Mouse (Mus musculus): ENCODE measurements around the gene Os9. TPM values are rescaled to one million over a fixed set of nuclear protein-coding genes. Genes with fewer than 3 reads are reported as not detected.
"Not testable (repeated sequence)": the region's sequence is repeated elsewhere in the genome, so short reads cannot be mapped to it uniquely, and the experiment has no call there.

Gene Os9
- total RNA-seq, 4 experiments from 2014 or later, result 7.4 to 13.9 (median 10.8) TPM

GRCm38 (mm10) chr10:127081996-127082620 lies 38.8 kb downstream of the Os9 start:
- DNase-seq (ENCODE audit: low spot score in 2 of 2), result no peak

DNA sequence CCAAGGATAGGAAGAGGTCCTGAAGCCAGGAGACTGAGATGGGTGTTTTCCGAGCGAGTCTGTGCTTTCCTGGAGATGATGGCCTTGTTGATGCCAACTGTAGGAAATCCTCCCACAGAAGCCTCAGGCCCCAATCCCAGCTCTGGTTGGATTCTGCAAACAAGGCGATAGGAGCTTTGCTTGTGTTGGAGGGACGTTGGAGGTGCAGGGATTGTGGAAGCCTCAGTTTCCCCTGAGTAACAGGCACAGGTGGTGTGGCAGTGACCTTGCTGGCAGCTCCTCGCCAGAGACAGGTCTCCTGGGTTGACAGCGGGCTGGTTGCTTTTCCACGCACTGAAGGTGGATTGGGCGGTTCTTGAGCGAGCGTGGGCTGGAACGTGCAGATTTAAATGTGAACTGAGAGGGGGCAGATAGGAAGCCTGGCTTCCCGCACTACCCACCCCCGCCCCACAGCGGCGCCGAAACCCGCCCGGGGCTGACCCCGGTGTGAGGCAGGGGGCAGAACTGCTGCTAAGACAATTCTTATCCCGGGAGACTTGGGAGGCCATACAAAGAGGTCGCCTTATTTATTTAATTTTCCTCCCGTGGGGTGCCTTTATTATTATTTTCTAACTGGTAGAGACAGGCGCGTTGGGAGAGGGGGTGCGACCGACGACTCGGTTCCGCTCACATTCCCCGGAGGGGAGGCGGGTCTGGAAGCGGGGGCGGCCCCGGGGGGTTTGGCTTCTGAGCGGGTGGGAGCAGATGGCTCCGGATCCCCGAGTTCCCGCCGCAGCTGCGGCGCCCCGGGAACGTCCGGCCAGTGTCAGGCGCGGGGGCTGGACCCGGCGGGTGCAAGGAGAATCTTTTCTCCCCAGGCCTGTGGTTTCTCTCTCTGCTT lies 39.8 kb downstream of the Os9 start:
- DNase-seq (ENCODE audit: low spot score in 2 of 2), result no peak

GRCm38 (mm10) chr10:127079665-127080391 lies 41.1 kb downstream of the Os9 start:
- no peak for DNase-seq (ENCODE audit: low spot score in 2 of 2)

DNA sequence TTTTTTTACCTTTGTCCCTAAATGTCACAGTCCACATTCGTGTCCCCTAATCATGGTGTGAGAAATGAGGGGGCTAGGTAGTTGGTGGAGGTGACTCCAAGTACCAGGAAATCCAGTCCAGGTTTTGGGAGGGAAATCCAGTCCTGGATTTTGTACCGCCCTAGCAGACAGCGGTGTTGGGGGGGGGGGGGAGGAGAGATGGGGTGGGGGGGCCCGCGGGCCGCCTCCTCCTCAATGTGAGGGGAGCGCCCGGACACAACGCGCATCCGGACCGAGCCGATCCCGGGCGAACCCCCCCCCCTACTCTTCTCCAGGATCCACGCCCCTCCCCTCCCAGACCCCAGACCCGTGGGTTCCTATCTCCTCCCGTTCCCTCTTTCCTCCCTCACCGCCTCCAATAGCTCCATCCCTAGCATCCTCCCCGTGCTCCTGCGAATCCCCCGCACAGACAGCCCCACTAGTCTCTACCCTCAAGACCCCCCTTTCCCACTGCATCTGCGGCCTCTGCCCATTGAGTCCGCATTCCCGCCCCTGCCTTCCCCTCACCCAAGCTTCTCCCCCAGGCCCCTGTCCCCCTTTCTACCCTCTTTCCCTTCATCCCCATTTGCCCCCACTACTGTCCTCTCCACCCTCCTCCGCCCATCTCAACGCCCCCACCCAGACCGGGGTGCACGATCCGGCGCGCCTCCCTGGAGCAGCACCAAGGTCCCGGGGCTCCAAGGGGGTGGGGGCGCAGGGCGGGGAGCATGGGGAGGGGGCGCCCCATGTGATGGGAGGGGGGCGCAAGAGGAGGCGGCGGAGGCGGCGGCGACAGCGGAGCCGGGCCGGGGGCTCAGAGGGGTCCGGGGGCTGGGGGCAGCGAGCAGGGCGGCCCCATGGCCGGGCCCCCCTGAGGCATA lies 42.0 kb downstream of the Os9 start:
- DNase-seq (ENCODE audit: low spot score in 2 of 2), result no peak

GRCm38 (mm10) chr10:127078001-127078676 lies 42.8 kb downstream of the Os9 start:
- DNase-seq (ENCODE audit: low spot score in 2 of 2), result no peak

GRCm38 (mm10) chr10:127077515-127077914 lies 43.4 kb downstream of the Os9 start:
- DNase-seq (ENCODE audit: low spot score in 2 of 2), result no peak

- no peak for DNase-seq (ENCODE audit: low spot score in 2 of 2)
These were observed 44.8 kb downstream of the Os9 start for GRCm38 (mm10) chr10:127076082-127076481.

DNA sequence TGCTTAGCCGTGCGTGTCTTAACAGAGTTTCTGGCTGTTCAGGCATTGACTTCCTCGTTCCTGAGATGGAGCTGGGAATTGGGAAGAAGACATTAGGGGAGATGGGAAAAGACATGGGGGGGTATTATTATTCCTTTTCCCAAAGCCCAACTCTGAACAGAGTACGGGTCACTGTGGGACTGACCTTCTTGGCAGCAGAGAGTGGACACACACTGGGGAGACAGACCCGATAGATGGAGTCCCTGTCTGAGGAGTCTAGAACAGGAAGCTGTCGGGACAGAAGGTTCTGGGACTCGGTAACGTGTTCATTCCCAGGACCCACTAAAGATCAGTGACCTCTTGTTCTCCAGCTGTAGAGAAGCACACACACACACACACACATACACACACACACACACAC lies 45.3 kb downstream of the Os9 start:
- DNase-seq (ENCODE audit: low spot score in 2 of 2), result no peak

DNA sequence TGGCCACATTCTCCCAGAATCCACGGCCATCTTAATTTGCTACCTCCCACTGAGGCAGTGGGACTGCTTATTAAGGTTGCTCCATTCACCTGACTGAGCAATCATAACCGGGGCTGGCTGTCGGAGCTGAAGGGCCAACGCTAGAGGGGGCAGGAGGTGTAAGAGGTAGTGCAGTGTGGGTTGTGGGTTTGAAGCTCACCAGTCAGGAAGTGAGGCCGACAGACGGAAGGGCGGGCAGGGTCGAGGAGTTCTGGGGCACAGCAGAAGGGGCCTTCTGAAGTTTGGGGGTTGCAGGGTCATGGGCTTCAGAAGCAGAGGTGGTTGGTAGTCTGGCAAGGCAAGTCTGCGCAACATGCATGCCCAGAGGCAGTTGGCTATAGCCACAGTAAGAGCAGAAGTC lies 45.9 kb downstream of the Os9 start, which contains the start of gene Agap2:
Gene Agap2 (plus strand): TSS at position 205 of the 400 bp plus-strand sequence.
- no peak for DNase-seq (ENCODE audit: low spot score in 2 of 2)

DNA sequence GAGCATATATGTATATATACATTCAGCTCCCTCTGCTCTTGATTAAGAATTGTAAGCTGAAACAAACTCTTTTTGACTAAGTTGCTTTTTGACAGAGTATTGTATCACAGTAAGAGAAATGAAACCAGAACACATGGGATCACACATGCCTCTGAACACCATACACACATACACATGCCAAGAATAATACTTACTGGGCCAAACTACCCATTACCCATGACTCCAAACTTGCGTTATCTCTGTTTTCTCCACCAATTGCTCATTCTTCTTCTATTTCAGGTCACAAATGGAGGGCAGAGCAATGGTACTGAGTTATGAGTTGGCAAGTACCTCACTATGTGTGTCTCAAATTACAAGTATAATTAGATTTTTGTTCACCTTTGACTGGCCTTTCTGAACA lies 47.0 kb downstream of the Os9 start:
- DNase-seq (ENCODE audit: low spot score in 2 of 2), result no peak

GRCm38 (mm10) chr10:127072969-127073368 lies 48.0 kb downstream of the Os9 start:
- not testable (repeated sequence) for DNase-seq (ENCODE audit: low spot score in 2 of 2)

DNA sequence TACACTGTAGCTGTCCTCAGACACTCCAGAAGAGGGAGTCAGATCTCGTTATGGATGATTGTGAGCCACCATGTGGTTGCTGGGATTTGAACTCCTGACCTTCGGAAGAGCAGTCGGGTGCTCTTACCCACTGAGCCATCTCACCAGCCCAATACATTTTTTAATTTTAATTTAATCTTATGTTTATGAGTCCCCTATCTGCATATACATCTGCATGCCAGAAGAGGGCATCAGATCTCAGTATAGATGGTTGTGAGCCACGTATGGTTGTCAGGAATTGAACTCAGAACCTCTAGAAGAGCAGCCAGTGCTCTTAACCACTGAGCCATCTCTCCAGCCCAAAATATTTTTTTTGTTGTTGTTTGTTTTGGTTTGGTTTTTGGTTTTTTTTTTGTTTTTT lies 48.7 kb downstream of the Os9 start:
- not testable (repeated sequence) for DNase-seq (ENCODE audit: low spot score in 2 of 2)

GRCm38 (mm10) chr10:127071203-127071602 lies 49.7 kb downstream of the Os9 start:
- no peak for DNase-seq (ENCODE audit: low spot score in 2 of 2)

- peak; percentile 82 to 84 for DNase-seq (ENCODE audit: low spot score in 2 of 2)
These were observed 50.5 kb downstream of the Os9 start, which contains the start of gene Tspan31 for GRCm38 (mm10) chr10:127070190-127071121. TSS of gene Tspan31 (minus strand) at chr10:127070264.

GRCm38 (mm10) chr10:127069281-127070189 lies 51.4 kb downstream of the Os9 start:
- DNase-seq (ENCODE audit: low spot score in 2 of 2), result no peak

DNA sequence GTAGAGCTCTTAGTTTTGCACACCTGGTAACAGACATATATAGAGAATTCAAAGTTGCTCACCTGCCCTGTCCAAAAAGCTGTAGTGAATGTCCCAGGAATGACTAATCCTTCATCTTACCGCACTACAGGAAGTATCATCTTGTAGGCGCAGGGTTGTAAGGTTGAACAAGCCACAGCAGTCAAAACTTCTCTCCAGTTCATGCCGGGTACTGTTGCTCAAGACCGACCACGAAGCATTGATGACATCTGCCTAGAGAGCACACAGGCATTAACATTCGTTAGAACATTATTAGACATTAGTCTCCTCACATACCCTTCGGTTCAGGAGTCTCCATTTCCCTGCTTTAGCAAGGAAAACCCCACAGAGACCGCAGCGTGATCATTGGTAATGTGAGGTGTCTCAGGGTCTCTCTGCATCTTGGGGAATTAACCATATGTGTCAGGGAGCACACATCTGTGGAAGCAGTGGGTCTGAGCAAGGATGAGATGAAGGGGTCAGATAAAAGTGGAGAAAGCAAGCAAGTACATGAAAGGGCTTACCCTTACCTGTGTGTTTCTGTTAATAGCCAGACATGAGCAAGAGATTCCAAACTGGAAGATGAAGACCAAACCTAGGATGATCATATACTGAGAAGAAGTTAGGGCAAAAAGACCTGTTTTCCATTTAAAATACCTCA lies 52.4 kb downstream of the Os9 start:
- no peak for DNase-seq (ENCODE audit: low spot score in 2 of 2)

GRCm38 (mm10) chr10:127066519-127067018 lies 54.4 kb downstream of the Os9 start:
- no peak for DNase-seq (ENCODE audit: low spot score in 2 of 2)
